Mouse (Mus musculus) layer of hippocampus, adult 8-10 months (tissue): ENCODE data around the gene Kcnq1. TPM values are rescaled to one million over a fixed set of nuclear protein-coding genes. Genes with fewer than 3 reads are reported as not detected.

Experiments used
- DNase-seq, 2 experiments: peaks; one replicate each; pipeline ENCODE4 v3.0.0; 2022; ENCODE audit warnings: low spot score in 2 of 2
- total RNA-seq, 4 experiments: library from RNA; stranded (reverse); gene quantifications; 2 replicates each; pipeline ENCODE4 v1.2.4; 2022

Gene Kcnq1
- total RNA-seq, 4 experiments from 2014 or later: 0.61 to 1.2 (median 0.83) TPM

GRCm38 (mm10) chr7:143408615-143409021 lies 302.5 kb downstream of the Kcnq1 start:
- no peak for DNase-seq

- DNase-seq: no peak
These were observed 306.4 kb downstream of the Kcnq1 start for GRCm38 (mm10) chr7:143412606-143413005.

GRCm38 (mm10) chr7:143415070-143415469 lies 308.9 kb downstream of the Kcnq1 start:
- no peak for DNase-seq

- no peak for DNase-seq
These were observed 310.2 kb downstream of the Kcnq1 start for GRCm38 (mm10) chr7:143416406-143416805.

DNA sequence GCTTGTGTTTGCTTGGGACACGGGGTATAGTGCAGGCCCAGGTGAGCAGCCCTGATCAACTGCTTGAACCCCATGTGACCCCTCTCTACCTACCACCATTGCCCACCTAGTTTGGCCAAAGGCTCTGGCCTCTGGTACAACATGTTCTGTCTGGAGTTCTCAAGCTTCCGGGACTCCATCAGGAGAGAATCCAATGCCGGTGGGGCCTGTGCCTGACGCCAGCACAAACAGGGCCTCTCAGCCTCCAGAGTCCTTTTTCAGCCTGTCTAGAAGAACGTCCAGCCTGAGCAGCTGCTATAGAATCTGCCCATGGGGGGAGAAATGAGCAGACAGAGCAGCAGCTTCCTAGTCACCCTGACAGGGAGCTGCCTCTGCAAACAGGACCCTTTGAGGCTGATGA lies 311.7 kb downstream of the Kcnq1 start:
- no peak for DNase-seq

DNA sequence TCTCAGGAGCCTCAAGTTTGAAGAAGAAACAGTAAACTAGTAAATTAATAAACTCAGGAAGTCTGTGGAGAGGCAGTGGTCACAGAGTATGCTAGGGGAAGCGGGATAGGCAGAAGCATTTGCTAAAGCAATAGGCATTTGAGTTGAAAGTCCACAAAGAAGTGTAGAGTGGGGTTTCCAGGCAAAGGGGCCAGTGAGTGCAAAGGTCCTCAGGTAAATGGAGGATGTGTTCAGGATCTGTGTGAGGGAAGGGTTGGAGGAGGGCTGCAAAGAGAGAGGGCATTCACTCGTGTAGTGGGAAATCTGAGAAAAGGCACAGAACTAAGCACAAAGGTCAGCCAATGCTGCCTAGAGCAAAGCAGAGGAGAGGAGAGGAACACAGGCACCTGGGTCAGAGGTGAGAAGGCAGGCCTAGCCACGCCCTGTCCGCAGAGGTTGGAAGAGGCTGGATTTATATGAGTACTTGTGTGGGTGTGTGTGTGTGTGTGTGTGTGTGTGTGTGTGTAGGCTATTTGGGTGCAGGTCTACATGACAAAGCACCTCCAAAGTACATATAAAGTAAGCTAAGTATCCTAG lies 313.5 kb downstream of the Kcnq1 start:
- DNase-seq: no peak

- no peak for DNase-seq
These were observed 322.1 kb downstream of the Kcnq1 start for GRCm38 (mm10) chr7:143428142-143428813.

DNA sequence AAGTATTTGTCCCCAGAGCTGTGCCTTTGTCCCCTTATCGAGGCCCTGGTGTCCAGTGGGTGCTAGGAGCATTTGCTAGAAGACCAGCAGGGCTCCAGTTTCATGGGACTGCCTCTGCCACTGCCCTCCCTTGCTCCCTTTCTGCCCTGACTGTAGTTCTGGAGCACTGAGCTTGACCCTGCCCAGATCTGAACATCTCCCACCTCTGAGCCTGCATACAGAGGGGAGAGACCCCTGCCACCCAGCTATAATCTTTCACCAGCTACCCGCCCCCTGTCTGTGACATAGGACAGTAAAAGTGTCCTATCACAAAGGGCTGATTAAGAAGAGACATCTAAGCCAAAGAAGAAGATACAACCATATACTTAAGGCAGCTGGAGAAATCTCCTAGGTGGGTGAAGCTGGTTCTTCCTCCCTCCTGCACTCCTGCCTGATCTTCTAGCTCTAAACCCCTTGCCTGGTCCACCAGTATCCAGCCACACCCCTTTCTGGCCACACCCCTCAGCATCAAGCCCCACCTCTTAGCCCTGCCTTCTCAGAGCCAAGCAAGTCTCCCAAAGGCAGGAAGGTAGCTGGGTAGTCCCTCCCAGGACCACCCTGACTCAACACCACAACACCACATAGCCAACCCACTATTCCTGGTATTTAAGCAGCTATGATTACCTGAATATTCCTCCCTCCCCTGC lies 322.8 kb downstream of the Kcnq1 start:
- DNase-seq: no peak

DNA sequence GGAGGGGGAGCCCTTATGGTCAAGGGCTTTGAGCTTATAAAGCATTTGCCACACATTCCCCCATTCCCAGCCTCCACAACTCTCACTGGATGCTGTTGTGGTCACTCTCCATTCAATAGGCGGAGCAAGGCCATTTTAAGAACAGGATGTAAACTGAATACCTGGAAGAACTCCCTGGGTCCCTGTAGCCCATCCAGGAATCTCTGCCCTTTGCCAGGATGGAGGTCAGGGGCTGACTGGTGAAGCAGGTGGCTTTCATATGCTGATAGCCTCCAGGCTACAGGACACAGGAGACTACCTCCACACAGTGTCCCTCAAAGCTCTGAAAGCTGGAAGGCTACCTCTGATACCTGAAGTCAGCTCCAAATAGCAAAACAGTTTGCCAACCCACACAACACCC lies 326.5 kb downstream of the Kcnq1 start:
- no peak for DNase-seq

GRCm38 (mm10) chr7:143433331-143433730 lies 327.2 kb downstream of the Kcnq1 start:
- DNase-seq: peak in 1 of 2 experiments; percentile 32

GRCm38 (mm10) chr7:143437231-143437893 lies 331.2 kb downstream of the Kcnq1 start:
- DNase-seq: no peak

GRCm38 (mm10) chr7:143437894-143438581 lies 331.9 kb downstream of the Kcnq1 start:
- no peak for DNase-seq

DNA sequence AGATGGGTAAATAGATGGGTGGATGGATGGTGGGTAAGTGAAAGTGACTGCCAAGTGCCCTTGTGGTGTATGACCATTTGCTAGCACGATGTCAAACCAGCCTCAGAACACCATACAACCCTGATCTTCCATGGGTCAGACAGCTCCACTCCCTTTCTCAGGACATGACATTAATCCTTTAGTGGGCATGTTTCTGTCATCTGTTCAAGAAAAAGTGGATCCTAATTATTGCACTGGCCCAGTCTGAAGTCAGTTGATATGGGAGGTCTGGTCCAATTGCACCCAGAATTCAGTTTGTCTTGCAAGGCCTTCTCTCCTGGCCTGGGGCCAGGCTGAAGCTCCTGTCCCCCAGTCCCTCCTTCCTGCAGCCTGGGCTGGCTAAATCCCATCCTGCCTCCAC lies 332.8 kb downstream of the Kcnq1 start:
- DNase-seq: no peak

- DNase-seq: no peak
These were observed 338.4 kb downstream of the Kcnq1 start for GRCm38 (mm10) chr7:143444580-143444954.

DNA sequence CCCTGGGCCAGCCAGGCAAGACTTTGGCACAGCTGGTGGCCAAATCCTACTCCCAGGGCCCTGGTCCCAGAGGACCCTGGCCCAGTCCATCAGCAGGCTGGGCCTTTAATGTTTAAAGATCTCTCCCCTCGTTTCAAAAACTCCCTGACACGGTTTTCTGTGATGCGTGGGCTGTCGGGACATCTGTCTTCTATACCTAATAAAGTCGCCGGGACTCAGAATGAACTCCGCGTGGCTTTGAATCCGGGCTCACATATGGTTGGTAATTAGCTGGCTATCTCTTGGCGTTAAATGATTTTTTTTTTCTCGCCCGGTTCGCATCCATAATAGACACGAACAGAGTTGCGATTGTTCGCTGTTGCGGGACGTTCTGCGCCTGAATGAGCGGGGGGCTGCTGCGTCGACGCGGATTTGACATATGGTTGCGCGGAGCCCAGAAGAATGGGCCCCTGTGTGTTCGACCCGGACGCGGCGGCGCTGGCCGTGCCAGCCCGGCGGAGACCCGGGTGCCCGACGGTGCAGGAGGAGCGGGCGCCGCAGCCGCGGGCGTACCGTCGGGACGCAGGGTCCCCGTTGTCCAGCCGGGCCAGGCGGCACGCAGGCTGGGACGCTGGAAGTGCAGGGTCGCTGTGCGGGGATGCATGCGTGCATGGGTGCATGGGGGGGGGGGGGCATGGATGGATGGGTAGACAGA lies 338.9 kb downstream of the Kcnq1 start:
- no peak for DNase-seq

GRCm38 (mm10) chr7:143445651-143446460 lies 339.7 kb downstream of the Kcnq1 start:
- DNase-seq: no peak

- DNase-seq: no peak
These were observed 341.0 kb downstream of the Kcnq1 start for GRCm38 (mm10) chr7:143447130-143447529.

DNA sequence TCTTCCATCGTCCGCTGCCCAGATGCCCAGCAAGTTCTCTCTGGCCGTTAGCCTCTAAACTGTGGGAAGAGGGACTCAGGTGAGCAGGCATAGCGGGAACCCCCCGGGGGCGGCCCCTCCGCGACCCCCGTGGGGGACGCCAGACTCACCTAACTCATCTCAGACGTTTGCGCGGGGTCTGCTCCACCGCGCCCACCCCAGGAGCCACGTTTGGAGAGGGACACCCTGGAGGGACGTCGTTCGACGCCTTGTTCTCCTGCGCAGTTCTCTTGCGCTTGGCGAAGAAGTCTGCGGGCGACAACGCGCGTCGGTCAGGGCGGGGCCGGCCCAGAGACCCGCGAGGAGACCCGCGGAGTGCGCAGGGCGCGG lies 352.8 kb downstream of the Kcnq1 start:
- no peak for DNase-seq

GRCm38 (mm10) chr7:143459332-143460211 lies 353.4 kb downstream of the Kcnq1 start:
- DNase-seq: no peak
